Mouse (Mus musculus) myocyte (in vitro differentiated cells): Measurements from ENCODE around the gene Tnpo3.

Experiments
- CEBPB ChIP-seq: IDR thresholded peaks from 2 replicates; pipeline ENCODE4 v1.6.1; 2011; ENCODE audit warnings: mild to moderate bottlenecking, moderate library complexity; ENCODE audit not compliant: poor library complexity, insufficient read depth, severe bottlenecking
- E2F4 ChIP-seq: IDR thresholded peaks from one replicate; pipeline ENCODE4 v1.6.1; 2011; ENCODE audit warnings: mild to moderate bottlenecking, control low read depth, moderate library complexity; ENCODE audit not compliant: insufficient read depth
- POLR2A ChIP-seq: IDR thresholded peaks from one replicate; pipeline ENCODE4 v1.6.1; 2011; ENCODE audit warnings: low read depth, mild to moderate bottlenecking, control low read depth, moderate library complexity; ENCODE audit not compliant: insufficient read length

DNA sequence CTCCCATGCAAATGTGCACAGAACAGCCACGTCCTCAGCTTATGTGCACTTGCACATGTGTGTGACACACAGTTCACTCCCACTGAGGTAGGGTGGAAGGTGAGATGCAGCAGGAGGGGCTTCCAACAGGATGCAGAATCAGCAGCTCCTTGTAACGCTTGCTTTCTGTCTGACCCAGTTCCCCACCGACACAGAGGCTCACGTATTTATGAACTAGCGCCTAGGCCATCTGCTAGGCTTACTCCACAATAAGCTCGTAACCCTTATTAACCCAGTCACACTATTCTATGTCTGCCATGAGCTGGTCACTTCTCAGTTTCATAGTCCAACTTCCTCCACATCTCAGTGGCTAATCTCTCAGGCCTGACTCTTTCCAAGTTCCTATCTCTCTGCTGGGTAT is 69.5 kb downstream of the Tnpo3 start:
- TF ChIP-seq POLR2A (no peak), E2F4 (no peak), CEBPB (no peak)
